In the genomic region with DNA sequence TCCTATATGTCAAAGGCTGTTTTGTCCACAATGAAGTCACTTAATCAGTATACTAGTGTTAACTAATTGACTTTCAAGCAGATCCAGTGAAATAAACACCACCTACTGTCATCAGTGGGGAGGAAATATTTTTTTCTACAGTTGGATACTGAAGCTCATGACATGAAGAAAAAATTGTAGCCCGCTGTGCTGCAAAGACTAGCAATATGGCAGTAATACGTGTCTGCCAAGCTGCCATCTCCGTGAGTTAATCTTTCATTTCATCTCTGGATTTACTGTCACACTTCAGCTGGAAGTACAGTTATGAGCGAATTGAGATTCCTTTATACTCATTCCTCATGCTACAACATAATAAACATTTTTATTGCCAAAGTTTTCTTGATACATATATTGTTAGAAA, we compare ENCODE assay signal across 26 mouse cellular contexts.
DNase-seq lines count a peak whose midpoint lies in the region; ATAC-seq and TF ChIP-seq lines count a peak whose summit lies in the region.
"Had no signal": no experiment of that assay in that cellular context is flagged by ENCODE, and none has a peak within 500 bp of the region (broad histone marks: within the 10 kb centered on the region; RNA-seq: fewer than 3 reads in every experiment).

No protein-coding gene starts in this region.

- no peak overlapping the region for H3K4me3 ChIP-seq in forebrain, embryonic 15.5 days
- H3K4me3 ChIP-seq in forebrain, embryonic 13.5 days, result no peak overlapping the region
- no peak overlapping the region for H3K4me3 ChIP-seq in forebrain, postnatal 0 days (ENCODE audit: low read depth, low read length)
- H3K4me3 ChIP-seq in forebrain, embryonic 12.5 days (replicated peaks), result no peak overlapping the region
- H3K4me3 ChIP-seq: embryonic facial prominence, embryonic 13.5 days; embryonic facial prominence, embryonic 15.5 days; erythroblast, embryonic 14.5 days; gastrocnemius, adult 2 months had no signal

- no peak overlapping the region for H3K4me2 ChIP-seq in forebrain, embryonic 15.5 days (replicated peaks)
- no peak overlapping the region for H3K4me2 ChIP-seq in forebrain, embryonic 13.5 days
- no peak overlapping the region for H3K4me2 ChIP-seq in forebrain, postnatal 0 days (ENCODE audit: low read depth)
- H3K4me2 ChIP-seq in forebrain, embryonic 12.5 days, result no peak overlapping the region
- H3K4me2 ChIP-seq: embryonic facial prominence, embryonic 13.5 days; embryonic facial prominence, embryonic 15.5 days had no signal

- H3K9ac ChIP-seq in forebrain, embryonic 15.5 days (replicated peaks), result no peak overlapping the region
- H3K9ac ChIP-seq in forebrain, embryonic 13.5 days, result no peak overlapping the region
- H3K9ac ChIP-seq in forebrain, postnatal 0 days, result no peak overlapping the region
- no peak overlapping the region for H3K9ac ChIP-seq in forebrain, embryonic 12.5 days
- H3K9ac ChIP-seq: embryonic facial prominence, embryonic 13.5 days; embryonic facial prominence, embryonic 15.5 days had no signal

- no peaks in the 10 kb centered on the region for H3K9me3 ChIP-seq in forebrain, embryonic 15.5 days
- H3K9me3 ChIP-seq in forebrain, embryonic 13.5 days (replicated peaks), result no peaks in the 10 kb centered on the region
- H3K9me3 ChIP-seq in forebrain, postnatal 0 days (ENCODE audit: low read length), result no peaks in the 10 kb centered on the region
- no peaks in the 10 kb centered on the region for H3K9me3 ChIP-seq in forebrain, embryonic 12.5 days
- H3K9me3 ChIP-seq: embryonic facial prominence, embryonic 13.5 days; embryonic facial prominence, embryonic 15.5 days had no signal

- peak; percentile 63; the same call in 1 of the 2 replicates for ATAC-seq in forebrain, embryonic 15.5 days (replicated peaks)
- no peak; the same call in 1 of the 2 replicates for ATAC-seq in forebrain, embryonic 13.5 days
- ATAC-seq in forebrain, postnatal 0 days, result peak; percentile 84
- no peak for ATAC-seq in forebrain, embryonic 12.5 days (ENCODE audit: low FRiP score)
- ATAC-seq: activated CD4-positive, CD25-positive, alpha-beta regulatory T cell, adult 4 months; CD4-positive, CD25-positive, alpha-beta regulatory T cell, adult 4 months; Patski had no signal

- no peaks in the 10 kb centered on the region for H3K4me1 ChIP-seq in forebrain, embryonic 15.5 days
- H3K4me1 ChIP-seq in forebrain, embryonic 13.5 days, result no peaks in the 10 kb centered on the region
- H3K4me1 ChIP-seq in forebrain, postnatal 0 days (ENCODE audit: insufficient read depth), result no peaks in the 10 kb centered on the region
- no peaks in the 10 kb centered on the region for H3K4me1 ChIP-seq in forebrain, embryonic 12.5 days
- H3K4me1 ChIP-seq: embryonic facial prominence, embryonic 13.5 days; embryonic facial prominence, embryonic 15.5 days had no signal

- H3K27ac ChIP-seq in forebrain, embryonic 15.5 days (replicated peaks), result peak overlapping the region; percentile 68
- no peak overlapping the region for H3K27ac ChIP-seq in forebrain, embryonic 13.5 days
- H3K27ac ChIP-seq in forebrain, postnatal 0 days (ENCODE audit: low read depth, low read length), result no peak overlapping the region
- H3K27ac ChIP-seq in forebrain, embryonic 12.5 days, result no peak overlapping the region
- H3K27ac ChIP-seq: embryonic facial prominence, embryonic 13.5 days; embryonic facial prominence, embryonic 15.5 days; gastrocnemius, adult 2 months had no signal

- TF ChIP-seq CTCF in forebrain, postnatal 0 days (IDR thresholded peaks at IDR 0.05; ENCODE audit: low read depth), result no peak

- 74% methylated on average over 4 of the region's 4 CpGs for WGBS in forebrain, embryonic 15.5 days
- 89% methylated on average over 4 of the region's 4 CpGs for WGBS in forebrain, embryonic 13.5 days
- WGBS in forebrain, postnatal 0 days, result 60% methylated on average over 4 of the region's 4 CpGs
- 83% methylated on average over 4 of the region's 4 CpGs for WGBS in forebrain, embryonic 12.5 days

- DNase-seq in cerebellum, adult 9-10 months, result peak; percentile 3
- DNase-seq in cerebellum, adult 18-20 months, result no peak
- DNase-seq in cerebellum, postnatal 14 days, result peak; percentile 10 to 45
- DNase-seq in cerebellum, adult 11 months, result no peak
- DNase-seq in forebrain, postnatal 0 days, result peak; percentile 61
- DNase-seq: adrenal gland, adult 8-10 months; adrenal gland, postnatal 14 days; adrenal gland, postnatal 36 days; B cell, adult 2 months; cerebellum, adult 11-12 months; cerebellum, adult 9-11 months; cerebellum, postnatal 36 days; embryo, embryonic 11 days; gastrocnemius, adult 2 months; gastrocnemius, postnatal 10 days had no signal

- no peaks in the 10 kb centered on the region for H3K36me3 ChIP-seq in forebrain, embryonic 15.5 days
- H3K36me3 ChIP-seq in forebrain, embryonic 13.5 days (ENCODE audit: poor library complexity, severe bottlenecking), result no peaks in the 10 kb centered on the region
- H3K36me3 ChIP-seq in forebrain, postnatal 0 days (ENCODE audit: insufficient read depth), result no peaks in the 10 kb centered on the region
- H3K36me3 ChIP-seq in forebrain, embryonic 12.5 days (replicated peaks), result no peaks in the 10 kb centered on the region
- H3K36me3 ChIP-seq: embryonic facial prominence, embryonic 13.5 days; embryonic facial prominence, embryonic 15.5 days; G1E had no signal

- no peaks in the 10 kb centered on the region for H3K27me3 ChIP-seq in forebrain, embryonic 15.5 days
- H3K27me3 ChIP-seq in forebrain, embryonic 13.5 days, result no peaks in the 10 kb centered on the region
- no peaks in the 10 kb centered on the region for H3K27me3 ChIP-seq in forebrain, postnatal 0 days (ENCODE audit: insufficient read depth, low read length)
- H3K27me3 ChIP-seq in forebrain, embryonic 12.5 days, result no peaks in the 10 kb centered on the region
- H3K27me3 ChIP-seq: CH12.LX; embryonic facial prominence, embryonic 13.5 days; embryonic facial prominence, embryonic 15.5 days; Patski had no signal

Comparison
In these comparisons a context has a peak if more than half of its experiments do, and no peak if none do; other contexts are left out.
1. DNase-seq: peak in cerebellum, adult 9-10 months (single experiment), cerebellum, postnatal 14 days (2 of 2) and forebrain, postnatal 0 days (single experiment); none in cerebellum, adult 18-20 months (0 of 2) and cerebellum, adult 11 months (single experiment).
2. ATAC-seq: peak in forebrain, embryonic 15.5 days (single experiment) and forebrain, postnatal 0 days (single experiment); none in forebrain, embryonic 13.5 days (single experiment) and forebrain, embryonic 12.5 days (single experiment).